Mouse (Mus musculus) heart, postnatal 0 days (tissue): ENCODE results near the gene Slc1a4. TPM values are rescaled to one million over a fixed set of nuclear protein-coding genes. Genes with fewer than 3 reads are reported as not detected.

Experiments used
- ATAC-seq: fragments of 200-750 bp; cut with Nextera tagmentation; 2 replicates; pipeline ENCODE4 v1.8.0; 2017; ENCODE audit warnings: low read depth, moderate number of reproducible peaks, moderate library complexity; ENCODE audit not compliant: insufficient read depth
- DNase-seq: peaks from one replicate; pipeline ENCODE4 v3.0.0-alpha.2; 2016; ENCODE audit warnings: low spot score
- H3K27ac ChIP-seq: fragments of 300-500 bp; sonication (generic); 2 replicates; pipeline ENCODE4 v1.5.1; 2014; ENCODE audit warnings: low read depth, mild to moderate bottlenecking
- H3K27me3 ChIP-seq: fragments of 300-500 bp; sonication (generic); 2 replicates; pipeline ENCODE4 v1.6.1; 2014; ENCODE audit warnings: low read length, mixed read lengths; ENCODE audit not compliant: control insufficient read depth, insufficient read depth
- H3K36me3 ChIP-seq: fragments of 300-500 bp; sonication (generic); replicated peaks from 2 replicates; pipeline ENCODE4 v1.6.1; 2014; ENCODE audit warnings: low read length, mixed read lengths; ENCODE audit not compliant: control insufficient read depth, insufficient read depth
- H3K4me1 ChIP-seq: fragments of 300-500 bp; sonication (generic); 2 replicates; pipeline ENCODE4 v1.6.1; 2014; ENCODE audit warnings: antibody characterized with exemption; ENCODE audit not compliant: control insufficient read depth, insufficient read depth
- H3K4me2 ChIP-seq: fragments of 300-500 bp; sonication (generic); 2 replicates; pipeline ENCODE4 v1.6.1; 2014; ENCODE audit warnings: low read depth, mild to moderate bottlenecking, low read length, moderate library complexity
- H3K4me3 ChIP-seq: fragments of 300-500 bp; sonication (generic); 2 replicates; pipeline ENCODE4 v1.5.1; 2014; ENCODE audit warnings: low read depth, low read length
- H3K9ac ChIP-seq: fragments of 300-500 bp; sonication (generic); replicated peaks from 2 replicates; pipeline ENCODE4 v1.6.1; 2014; ENCODE audit warnings: low read depth, low read length, mixed read lengths
- H3K9me3 ChIP-seq: fragments of 300-500 bp; sonication (generic); replicated peaks from 2 replicates; pipeline ENCODE4 v1.6.1; 2016; ENCODE audit warnings: low read length; ENCODE audit not compliant: control insufficient read depth
- CTCF ChIP-seq: IDR thresholded peaks from 2 replicates; pipeline ENCODE4 v1.5.1; 2016; ENCODE audit warnings: antibody characterized with exemption, control low read depth, low read depth
- EP300 ChIP-seq: IDR thresholded peaks from 2 replicates; pipeline ENCODE4 v1.6.1; 2016; ENCODE audit warnings: antibody characterized with exemption, low read depth
- WGBS: fragments of 180-500 bp; shearing (Covaris S2); extraction: QIAGEN DNeasy Blood & Tissue Kit; methylation state at CpG from one replicate; pipeline ENCODE4 v1.1.7; 2014; 5-methylcytosine and 5-hydroxymethylcytosine counted together
- polyA plus RNA-seq: library from polyadenylated mRNA; unstranded; fragments of >200 nt; fragmentation: Nextera tagmentation; extraction: Ambion mirVana; gene quantifications from 2 replicates; pipeline ENCODE4 v1.2.1, GENCODE M21; 2015
- total RNA-seq: library from RNA; depleted of rRNA; stranded (reverse); fragments of >200 nt; gene quantifications from 2 replicates; pipeline ENCODE4 v1.2.3, GENCODE M21; 2014; ENCODE audit warnings: low replicate concordance; rRNA removed

Gene Slc1a4
- total and polyA plus RNA-seq, 2 experiments from 2014 or later: 2.4 to 11.0 TPM

DNA sequence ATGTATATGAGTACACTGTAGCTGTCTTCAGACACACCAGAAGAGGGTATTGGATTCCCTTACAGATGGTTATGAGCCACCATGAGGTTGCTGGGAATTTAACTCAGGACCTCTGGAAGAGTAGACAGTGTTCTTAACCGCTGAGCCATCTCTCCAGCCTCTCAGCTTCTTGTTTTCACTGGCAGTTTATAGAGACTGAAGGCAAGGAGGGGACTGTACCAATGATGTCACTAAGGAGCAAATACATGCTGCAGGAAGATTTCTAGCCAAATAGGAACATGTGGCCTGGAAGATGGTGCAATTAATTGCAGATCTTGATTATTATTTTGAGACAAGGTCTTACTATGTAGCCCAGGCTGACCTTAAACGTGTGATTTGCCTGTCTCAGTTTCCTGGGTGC lies 55.4 kb downstream of the Slc1a4 start:
- WGBS: 76% methylated on average over 2 of the region's 2 CpGs

DNA sequence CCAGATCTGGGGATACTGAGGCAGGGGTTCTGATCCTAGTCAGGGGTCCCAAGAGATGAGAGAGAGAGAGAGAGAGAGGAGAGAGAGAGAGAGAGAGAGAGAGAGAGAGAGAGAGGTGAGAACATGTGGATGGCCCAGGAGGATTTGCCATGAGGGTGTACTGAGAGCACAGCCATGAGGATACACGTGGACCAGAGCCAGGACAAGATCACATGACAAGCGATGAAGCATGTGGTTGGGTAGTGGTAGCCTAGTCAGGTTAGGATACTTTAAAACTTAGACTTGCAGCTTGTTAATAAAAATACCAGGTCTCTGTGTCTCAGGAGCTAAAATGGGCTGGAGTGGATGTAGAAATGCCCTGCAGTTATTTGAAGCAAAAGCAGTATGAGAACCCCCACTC lies 56.5 kb downstream of the Slc1a4 start:
- Histone ChIP-seq H3K9ac (no peak overlapping the region), H3K4me3 (no peak overlapping the region), H3K9me3 (no peaks in the 10 kb centered on the region), H3K4me2 (no peak overlapping the region), H3K27me3 (no peaks in the 10 kb centered on the region), H3K27ac (no peak overlapping the region), H3K4me1 (peaks cover 4% of the 10 kb centered on the region; the same call in 1 of the 2 replicates), H3K36me3 (no peaks in the 10 kb centered on the region)
- DNase-seq (no peak), ATAC-seq (no peak)
- TF ChIP-seq EP300 (no peak), CTCF (no peak)
- 55% methylated on average over 2 of the region's 2 CpGs for WGBS

More for the DNA sequence above, 55.4 kb downstream of the Slc1a4 start:
- DNase-seq (no peak), ATAC-seq (no peak)
- no peak overlapping the region for H3K9ac ChIP-seq
- no peak overlapping the region for H3K4me3 ChIP-seq
- H3K4me2 ChIP-seq: no peak overlapping the region
- no peaks in the 10 kb centered on the region for H3K36me3 ChIP-seq
- H3K27me3 ChIP-seq: no peaks in the 10 kb centered on the region
- H3K27ac ChIP-seq: no peak overlapping the region
- peaks cover 4% of the 10 kb centered on the region; the same call in 1 of the 2 replicates for H3K4me1 ChIP-seq
- TF ChIP-seq EP300 (no peak), CTCF (no peak)
- no peaks in the 10 kb centered on the region for H3K9me3 ChIP-seq

DNA sequence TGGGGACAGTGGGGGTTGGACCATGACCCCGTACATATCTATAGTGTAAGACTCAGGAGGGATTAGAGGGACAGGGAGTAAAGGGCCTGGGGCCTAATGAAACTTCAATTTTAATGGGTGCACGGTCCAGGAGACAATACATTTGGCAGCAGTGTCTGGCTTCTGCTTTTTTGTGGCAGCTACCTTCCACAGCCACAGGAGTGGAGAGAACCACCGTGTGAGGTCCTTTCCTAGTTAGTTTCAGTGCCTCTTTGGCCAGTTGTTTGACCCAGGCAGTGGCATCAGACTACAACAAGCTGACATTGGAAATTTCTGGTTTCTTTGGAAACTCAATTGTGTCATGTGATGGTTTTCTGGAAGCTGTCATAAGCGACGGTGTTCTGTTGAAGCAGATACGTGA lies 62.6 kb downstream of the Slc1a4 start:
- DNase-seq: no peak
- TF ChIP-seq EP300: no peak
- no peak for TF ChIP-seq CTCF
- Histone ChIP-seq H3K9ac (no peak overlapping the region), H3K27ac (no peak overlapping the region), H3K4me3 (no peak overlapping the region), H3K4me1 (no peaks in the 10 kb centered on the region), H3K4me2 (no peak overlapping the region), H3K9me3 (no peaks in the 10 kb centered on the region), H3K27me3 (no peaks in the 10 kb centered on the region), H3K36me3 (no peaks in the 10 kb centered on the region)
- no peak for ATAC-seq
- 62% methylated on average over 6 of the region's 6 CpGs for WGBS

- Histone ChIP-seq H3K4me3 (no peak overlapping the region), H3K9me3 (no peaks in the 10 kb centered on the region), H3K4me1 (no peaks in the 10 kb centered on the region), H3K27me3 (0 out of 2 replicates have a peak, but pooled peaks cover 4% of the 10 kb centered on the region), H3K9ac (no peak overlapping the region), H3K36me3 (no peaks in the 10 kb centered on the region), H3K4me2 (no peak overlapping the region), H3K27ac (no peak overlapping the region)
- WGBS: 46% methylated on average over 8 of the region's 8 CpGs
- ATAC-seq: no peak
- DNase-seq: peak; percentile 66
- TF ChIP-seq CTCF (peak; percentile 59), EP300 (no peak)
Measured at GRCm38 (mm10) chr11:20262628-20263380, 69.7 kb downstream of the Slc1a4 start.

DNA sequence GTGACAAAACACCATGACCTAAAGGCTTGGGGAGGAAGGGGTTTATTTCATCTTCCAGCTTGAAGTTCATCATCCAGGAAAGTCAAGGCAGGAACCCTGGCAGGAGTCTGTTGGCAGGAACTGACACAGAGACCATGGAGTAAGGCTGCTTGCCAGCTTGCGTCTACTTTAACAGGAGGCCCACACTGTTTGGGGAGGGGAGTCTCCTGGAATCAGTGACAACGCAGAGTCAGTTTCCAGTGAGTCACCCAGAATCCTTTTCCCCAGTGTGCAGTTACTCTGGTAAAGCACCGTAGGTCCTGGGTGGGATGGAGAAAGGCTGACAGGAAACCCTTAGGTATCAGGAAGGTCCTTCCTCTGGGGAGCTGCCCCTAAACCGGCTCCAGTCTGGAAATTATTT lies 77.7 kb downstream of the Slc1a4 start:
- Histone ChIP-seq H3K27ac (no peak overlapping the region), H3K36me3 (no peaks in the 10 kb centered on the region), H3K4me2 (no peak overlapping the region), H3K4me1 (no peaks in the 10 kb centered on the region), H3K27me3 (no peaks in the 10 kb centered on the region), H3K4me3 (no peak overlapping the region), H3K9ac (no peak overlapping the region), H3K9me3 (no peaks in the 10 kb centered on the region)
- TF ChIP-seq EP300: no peak
- TF ChIP-seq CTCF: no peak
- DNase-seq (no peak), ATAC-seq (no peak)
- WGBS: 53% methylated on average over 4 of the region's 4 CpGs

- no peak overlapping the region for H3K4me2 ChIP-seq
- no peak for ATAC-seq
- no peaks in the 10 kb centered on the region for H3K27me3 ChIP-seq
- WGBS: 64% methylated on average over 2 of the region's 2 CpGs
- no peak for DNase-seq
- no peak overlapping the region for H3K9ac ChIP-seq
- no peaks in the 10 kb centered on the region for H3K36me3 ChIP-seq
- peaks cover 6% of the 10 kb centered on the region; the same call in 1 of the 2 replicates for H3K4me1 ChIP-seq
- no peaks in the 10 kb centered on the region for H3K9me3 ChIP-seq
- H3K27ac ChIP-seq: no peak overlapping the region
- H3K4me3 ChIP-seq: no peak overlapping the region
- TF ChIP-seq EP300 (no peak), CTCF (no peak)
Measured at GRCm38 (mm10) chr11:20253088-20253487, 79.4 kb downstream of the Slc1a4 start.

Other genes with a start within 250 kb of the Slc1a4 start
- 18.4 and 25.2 TPM in 2 replicates for gene Actr2, start 219.8 kb downstream of the Slc1a4 start, total RNA-seq
- gene Actr2, start 219.8 kb downstream of the Slc1a4 start, polyA plus RNA-seq: 58.8 and 59.7 TPM in 2 replicates
- gene Rab1a, start 131.3 kb downstream of the Slc1a4 start, total RNA-seq: 55.8 and 73.9 TPM in 2 replicates
- gene Rab1a, start 131.3 kb downstream of the Slc1a4 start, polyA plus RNA-seq: 219 and 226 TPM in 2 replicates
- gene Cep68, start 83.3 kb downstream of the Slc1a4 start, total RNA-seq: 53.8 and 56.2 TPM in 2 replicates
- 20.3 and 21.0 TPM in 2 replicates for gene Cep68, start 83.3 kb downstream of the Slc1a4 start, polyA plus RNA-seq
- 27.5 and 33.3 TPM in 2 replicates for gene Sertad2, start 210.5 kb upstream of the Slc1a4 start, total RNA-seq
- gene Sertad2, start 210.5 kb upstream of the Slc1a4 start, polyA plus RNA-seq: 33.5 and 33.8 TPM in 2 replicates